In the genomic region with DNA sequence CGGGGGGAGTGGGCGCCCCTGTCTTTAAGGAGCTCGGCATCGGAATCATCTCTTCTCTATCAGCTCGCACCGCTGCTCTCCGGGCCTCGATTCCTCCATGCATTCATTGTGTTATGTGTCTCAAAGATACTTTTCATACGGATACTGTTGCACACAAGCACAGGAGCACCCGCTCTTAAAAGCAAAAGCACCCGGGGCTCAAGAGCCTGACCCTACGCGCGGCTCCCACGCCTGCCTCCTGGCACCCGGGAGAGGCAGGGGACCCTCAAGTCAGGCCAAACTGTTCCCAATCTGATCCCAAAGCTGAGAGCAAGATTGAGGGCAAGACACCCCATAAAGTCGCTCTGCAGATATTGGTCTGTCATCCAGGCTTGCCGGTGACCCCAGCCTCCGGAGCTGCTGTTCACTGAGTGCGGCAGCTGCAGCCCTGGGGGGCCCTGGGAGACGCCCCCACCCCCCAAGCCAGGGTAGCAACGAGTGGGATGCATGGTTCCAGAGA, we compare ENCODE assay signal across 8 mouse cellular contexts. TPM values are rescaled to one million over a fixed set of nuclear protein-coding genes. Genes with fewer than 3 reads are reported as not detected.
DNase-seq lines count a peak whose midpoint lies in the region; ATAC-seq and TF ChIP-seq lines count a peak whose summit lies in the region.

No protein-coding gene starts in this region.

- peak overlapping the region; percentile 73 for H3K4me3 ChIP-seq in heart, embryonic 11.5 days (ENCODE audit: low read depth, low read length)
- peak overlapping the region; percentile 35 for H3K4me3 ChIP-seq in brown adipose tissue, adult 24 weeks (ENCODE audit: insufficient read depth, low read depth, low read length)
- peak overlapping the region; percentile 91 for H3K4me3 ChIP-seq in heart, embryonic 12.5 days
- peak overlapping the region; percentile 7; the same call in 1 of the 2 replicates for H3K4me3 ChIP-seq in kidney, postnatal 0 days (replicated peaks; ENCODE audit: low read depth, low read length)
- H3K4me3 ChIP-seq in midbrain, embryonic 10.5 days, result peak overlapping the region; percentile 78

- no peaks in the 10 kb centered on the region for H3K9me3 ChIP-seq in heart, embryonic 11.5 days (replicated peaks; ENCODE audit: control insufficient read depth, low read length)
- H3K9me3 ChIP-seq in heart, embryonic 12.5 days (replicated peaks), result no peaks in the 10 kb centered on the region
- no peaks in the 10 kb centered on the region for H3K9me3 ChIP-seq in kidney, postnatal 0 days (replicated peaks; ENCODE audit: low read length)
- H3K9me3 ChIP-seq in midbrain, embryonic 10.5 days (replicated peaks), result no peaks in the 10 kb centered on the region

- WGBS in heart, embryonic 11.5 days (ENCODE audit: insufficient replicate concordance), result 1% methylated on average over 22 of the region's 22 CpGs
- 2% methylated on average over 22 of the region's 22 CpGs for WGBS in heart, embryonic 12.5 days
- 3% methylated on average over 22 of the region's 22 CpGs for WGBS in kidney, postnatal 0 days
- 1% methylated on average over 22 of the region's 22 CpGs for WGBS in midbrain, embryonic 10.5 days

- H3K36me3 ChIP-seq in heart, embryonic 11.5 days (ENCODE audit: control insufficient read depth, insufficient read depth, low read length), result no peaks in the 10 kb centered on the region
- no peaks in the 10 kb centered on the region for H3K36me3 ChIP-seq in heart, embryonic 12.5 days
- H3K36me3 ChIP-seq in kidney, postnatal 0 days (ENCODE audit: insufficient read depth, low read length), result no peaks in the 10 kb centered on the region
- no peaks in the 10 kb centered on the region for H3K36me3 ChIP-seq in midbrain, embryonic 10.5 days

- H3K4me1 ChIP-seq in heart, embryonic 11.5 days (ENCODE audit: control insufficient read depth, insufficient read depth, low read length), result peaks cover 17% of the 10 kb centered on the region
- peaks cover 9% of the 10 kb centered on the region for H3K4me1 ChIP-seq in brown adipose tissue, adult 24 weeks (ENCODE audit: control insufficient read depth, insufficient read depth, insufficient read length, low read length)
- H3K4me1 ChIP-seq in heart, embryonic 12.5 days (replicated peaks), result peaks cover 27% of the 10 kb centered on the region
- peaks cover 20% of the 10 kb centered on the region for H3K4me1 ChIP-seq in kidney, postnatal 0 days (replicated peaks; ENCODE audit: insufficient read depth, low read length)
- peaks cover 63% of the 10 kb centered on the region for H3K4me1 ChIP-seq in midbrain, embryonic 10.5 days

- H3K27ac ChIP-seq in heart, embryonic 11.5 days (ENCODE audit: low read depth, low read length), result peak overlapping the region; percentile 41
- H3K27ac ChIP-seq in brown adipose tissue, adult 24 weeks (replicated peaks; ENCODE audit: low read depth, low read length), result no peak overlapping the region; the same call in 1 of the 2 replicates
- peak overlapping the region; percentile 96 for H3K27ac ChIP-seq in heart, embryonic 12.5 days (ENCODE audit: poor library complexity, severe bottlenecking)
- peak overlapping the region; percentile 95 for H3K27ac ChIP-seq in kidney, postnatal 0 days
- peak overlapping the region; percentile 87 for H3K27ac ChIP-seq in midbrain, embryonic 10.5 days (replicated peaks)

- H3K27me3 ChIP-seq in heart, embryonic 11.5 days (ENCODE audit: control insufficient read depth, insufficient read depth, low read length), result no peaks in the 10 kb centered on the region
- no peaks in the 10 kb centered on the region for H3K27me3 ChIP-seq in heart, embryonic 12.5 days (replicated peaks)
- H3K27me3 ChIP-seq in kidney, postnatal 0 days (ENCODE audit: insufficient read depth, low read length), result no peaks in the 10 kb centered on the region
- H3K27me3 ChIP-seq in midbrain, embryonic 10.5 days (ENCODE audit: low read depth, poor library complexity, severe bottlenecking), result no peaks in the 10 kb centered on the region

- ATAC-seq in heart, embryonic 11.5 days (replicated peaks; ENCODE audit: insufficient number of reproducible peaks, low FRiP score, low TSS enrichment), result no peak
- ATAC-seq in heart, embryonic 12.5 days (ENCODE audit: insufficient number of reproducible peaks, low FRiP score), result 0 out of 2 replicates have a peak, but pooled peaks have one; percentile 0
- ATAC-seq in kidney, postnatal 0 days (replicated peaks; ENCODE audit: low FRiP score, low read depth), result 0 out of 2 replicates have a peak, but pooled peaks have one; percentile 6

- intact Hi-C loops in heart, postnatal 25 days (cut with DNase I), result loop anchor here (10.0 kb wide), 2 partner anchors 390 to 1080 kb away; a partner anchor contains a TSS

- H3K4me2 ChIP-seq in heart, embryonic 11.5 days, result peak overlapping the region; percentile 93
- peak overlapping the region; percentile 99 for H3K4me2 ChIP-seq in heart, embryonic 12.5 days
- H3K4me2 ChIP-seq in kidney, postnatal 0 days (ENCODE audit: low read length), result peak overlapping the region; percentile 98

- DNase-seq in heart, postnatal 25 days (ENCODE audit: low spot score), result no peak
- no peak for DNase-seq in kidney, postnatal 0 days (ENCODE audit: low spot score)
- peak; percentile 36 for DNase-seq in midbrain, embryonic 10.5 days (ENCODE audit: low spot score)
- DNase-seq in thymus, postnatal 10 days (ENCODE audit: low spot score in 2 of 2), result peak; percentile 22 to 29
- no peak for DNase-seq in gastrocnemius, postnatal 10 days

- H3K9ac ChIP-seq in heart, embryonic 11.5 days (ENCODE audit: low read depth, low read length), result peak overlapping the region; percentile 77
- peak overlapping the region; percentile 72 for H3K9ac ChIP-seq in heart, embryonic 12.5 days
- peak overlapping the region; percentile 62 for H3K9ac ChIP-seq in kidney, postnatal 0 days (ENCODE audit: low read depth, low read length)

- TF ChIP-seq CTCF in kidney, postnatal 0 days (IDR thresholded peaks at IDR 0.05; ENCODE audit: low read depth), result no peak

RNA-seq across cellular contexts. Expression of a gene that starts 1.0 kb away (rescaled TPM):
- polyA plus RNA-seq in heart, embryonic 11.5 days (2014; fragmentation: Nextera tagmentation; extraction: Ambion mirVana), result 8.4 and 10.3 TPM in 2 replicates
- 10 to 100 TPM; 21.6 to 22.3 TPM for total RNA-seq in heart, postnatal 25 days (2021)
- polyA plus RNA-seq in brown adipose tissue, adult 24 weeks (2012; ENCODE audit: insufficient read depth, insufficient read length, missing spikeins), result 17.9 and 20.2 TPM in 2 replicates
- polyA plus RNA-seq in heart, embryonic 12.5 days (2016; fragmentation: Nextera tagmentation; extraction: Ambion mirVana), result 10.5 and 11.2 TPM in 2 replicates
- 6.2 and 8.7 TPM in 2 replicates for polyA plus RNA-seq in kidney, postnatal 0 days (2015; fragmentation: Nextera tagmentation; extraction: Ambion mirVana)
- 7.8 and 12.2 TPM in 2 replicates for polyA plus RNA-seq in midbrain, embryonic 10.5 days (2016; fragmentation: Nextera tagmentation; extraction: Ambion mirVana)
- total RNA-seq in gastrocnemius, postnatal 10 days (2021), result 10 to 100 TPM; 24.2 to 32.2 TPM

RNA-seq across cellular contexts. Expression of a gene that starts 35.0 kb away (rescaled TPM):
- polyA plus RNA-seq in heart, embryonic 11.5 days (2014; fragmentation: Nextera tagmentation; extraction: Ambion mirVana), result 38.2 and 38.7 TPM in 2 replicates
- 10 to 100 TPM; 58.0 to 62.0 TPM for total RNA-seq in heart, postnatal 25 days (2021)
- polyA plus RNA-seq in brown adipose tissue, adult 24 weeks (2012; ENCODE audit: insufficient read depth, insufficient read length, missing spikeins), result 53.2 and 53.4 TPM in 2 replicates
- polyA plus RNA-seq in heart, embryonic 12.5 days (2016; fragmentation: Nextera tagmentation; extraction: Ambion mirVana), result 45.5 and 46.1 TPM in 2 replicates
- 50.2 and 51.5 TPM in 2 replicates for polyA plus RNA-seq in kidney, postnatal 0 days (2015; fragmentation: Nextera tagmentation; extraction: Ambion mirVana)
- polyA plus RNA-seq in midbrain, embryonic 10.5 days (2016; fragmentation: Nextera tagmentation; extraction: Ambion mirVana), result 41.2 and 44.9 TPM in 2 replicates
- total RNA-seq in gastrocnemius, postnatal 10 days (2021), result 10 to 100 TPM; 65.4 to 71.4 TPM

Comparison
In these comparisons a context has a peak if more than half of its experiments do, and no peak if none do; other contexts are left out.
1. H3K4me3 ChIP-seq: peak in every context shown above with its lines; median percentile 91 in heart, embryonic 12.5 days; 78 in midbrain, embryonic 10.5 days; 73 in heart, embryonic 11.5 days; 35 in brown adipose tissue, adult 24 weeks; 7 in kidney, postnatal 0 days.
2. DNase-seq: peak in midbrain, embryonic 10.5 days (single experiment) and thymus, postnatal 10 days (2 of 2); none in heart, postnatal 25 days (single experiment), kidney, postnatal 0 days (single experiment) and gastrocnemius, postnatal 10 days (single experiment).
3. Peak in every context shown above with its lines, with median percentiles within 50 percentile points of each other: H3K4me2 ChIP-seq and H3K9ac ChIP-seq.